Mouse (Mus musculus) adrenal gland, postnatal 36 days (tissue): Measurements from ENCODE around the gene Cfl1. TPM values are rescaled to one million over a fixed set of nuclear protein-coding genes. Genes with fewer than 3 reads are reported as not detected.

Source experiments
- DNase-seq, 2 experiments: peaks; one replicate each; pipeline ENCODE4 v3.0.0; 2021; ENCODE audit warnings: mixed read lengths in 1 of 2
- total RNA-seq, 2 experiments: library from RNA; stranded (reverse); gene quantifications; 2 replicates each; pipeline ENCODE4 v1.2.3; 2021

Cfl1 gene
- total RNA-seq, 2 experiments from 2014 or later: 659 to 740 TPM

- peak; percentile 47 to 65 for DNase-seq
Measured at GRCm38 (mm10) chr19:5463791-5464562, 26.3 kb upstream of the Cfl1 start.

GRCm38 (mm10) chr19:5465037-5465436, 25.2 kb upstream of the Cfl1 start:
- DNase-seq: no peak

- no peak for DNase-seq
Measured at GRCm38 (mm10) chr19:5466916-5467500, 23.2 kb upstream of the Cfl1 start.

- DNase-seq: no peak
Measured at GRCm38 (mm10) chr19:5468374-5468773, 21.9 kb upstream of the Cfl1 start, which contains the start of gene Ctsw. TSS of gene Ctsw (minus strand) at chr19:5468507.

GRCm38 (mm10) chr19:5471846-5472245, 18.4 kb upstream of the Cfl1 start:
- no peak for DNase-seq

GRCm38 (mm10) chr19:5472857-5473256, 17.4 kb upstream of the Cfl1 start:
- DNase-seq: no peak

- DNase-seq: peak; percentile 93 to 96
Measured at GRCm38 (mm10) chr19:5473720-5474119, 16.5 kb upstream of the Cfl1 start, which contains the start of gene Efemp2. TSS of gene Efemp2 (plus strand) at chr19:5473954.

- DNase-seq: peak; percentile 58 to 82
Measured at GRCm38 (mm10) chr19:5474281-5475068, 15.8 kb upstream of the Cfl1 start.

- DNase-seq: no peak
Measured at GRCm38 (mm10) chr19:5475069-5475714, 15.1 kb upstream of the Cfl1 start.

- peak; percentile 43 to 61 for DNase-seq
Measured at GRCm38 (mm10) chr19:5477004-5477667, 13.1 kb upstream of the Cfl1 start.

GRCm38 (mm10) chr19:5477668-5478300, 12.5 kb upstream of the Cfl1 start:
- DNase-seq: peak; percentile 67 to 69

GRCm38 (mm10) chr19:5480016-5480415, 10.2 kb upstream of the Cfl1 start:
- DNase-seq: no peak

- DNase-seq: no peak
Measured at GRCm38 (mm10) chr19:5481398-5481797, 8.9 kb upstream of the Cfl1 start.

- DNase-seq: no peak
Measured at GRCm38 (mm10) chr19:5483386-5484359, 6.6 kb upstream of the Cfl1 start.

GRCm38 (mm10) chr19:5484496-5484895, 5.8 kb upstream of the Cfl1 start:
- no peak for DNase-seq

GRCm38 (mm10) chr19:5485371-5485770, 4.9 kb upstream of the Cfl1 start:
- no peak for DNase-seq

GRCm38 (mm10) chr19:5485821-5486220, 4.4 kb upstream of the Cfl1 start:
- no peak for DNase-seq

GRCm38 (mm10) chr19:5486286-5486685, 4.0 kb upstream of the Cfl1 start:
- DNase-seq: no peak

GRCm38 (mm10) chr19:5486771-5487170, 3.5 kb upstream of the Cfl1 start:
- no peak for DNase-seq
